Mouse (Mus musculus) CD8-positive naive resting alpha-beta T cell, adult 57 days (primary cell): Measurements from ENCODE around the gene Lbx2. TPM values are rescaled to one million over a fixed set of nuclear protein-coding genes. Genes with fewer than 3 reads are reported as not detected.

Experiments used
- total RNA-seq: library from RNA; stranded (reverse); gene quantifications from one replicate; pipeline ENCODE4 v1.2.4, GENCODE M21; 2023

The Lbx2 gene
- not detected for total RNA-seq

GRCm38 (mm10) chr6:83086121-83087035 lies at the start of gene Lbx2:
TSS of gene Lbx2 (plus strand) at chr6:83086367.

GRCm38 (mm10) chr6:83054074-83054851 lies 31.9 kb upstream of the Lbx2 start, which contains the start of gene Aup1:
TSS of gene Aup1 (plus strand) at chr6:83054521.

GRCm38 (mm10) chr6:83054871-83055431 lies 31.2 kb upstream of the Lbx2 start, which contains the start of gene Htra2:
TSS of gene Htra2 (minus strand) at chr6:83055273.

GRCm38 (mm10) chr6:83057790-83058189 lies 28.4 kb upstream of the Lbx2 start, which contains the start of gene Dqx1:
TSS of gene Dqx1 (plus strand) at chr6:83057844.

GRCm38 (mm10) chr6:83070247-83070310 lies 16.1 kb upstream of the Lbx2 start, which contains the start of gene Tlx2:
TSS of gene Tlx2 (minus strand) at chr6:83070293.

GRCm38 (mm10) chr6:83077630-83078323 lies 8.4 kb upstream of the Lbx2 start, which contains the start of gene Pcgf1:
TSS of gene Pcgf1 (plus strand) at chr6:83077869.

GRCm38 (mm10) chr6:83101316-83101687 lies 15.1 kb downstream of the Lbx2 start, which contains the start of the genes Ccdc142 and Gm42688:
TSS of gene Ccdc142 (plus strand) at chr6:83101601.
TSS of gene Gm42688 (plus strand) at chr6:83101617.

GRCm38 (mm10) chr6:83108762-83109668 lies 22.8 kb downstream of the Lbx2 start, which contains the start of gene Mrpl53:
TSS of gene Mrpl53 (plus strand) at chr6:83109040.

GRCm38 (mm10) chr6:83115011-83115671 lies 29.0 kb downstream of the Lbx2 start, which contains the start of gene Mogs:
TSS of gene Mogs (plus strand) at chr6:83115496.

GRCm38 (mm10) chr6:83120930-83121862 lies 35.0 kb downstream of the Lbx2 start, which contains the start of gene Wbp1:
TSS of gene Wbp1 (minus strand) at chr6:83121559.

GRCm38 (mm10) chr6:83125331-83125730 lies 39.2 kb downstream of the Lbx2 start, which contains the start of gene Ino80b:
TSS of gene Ino80b (minus strand) at chr6:83125431.

GRCm38 (mm10) chr6:83134951-83135513 lies 48.9 kb downstream of the Lbx2 start, which contains the start of gene Rtkn:
TSS of gene Rtkn (plus strand) at chr6:83135463.

Other genes starting within 250 kb of the Lbx2 start
- 31.7 TPM for gene Sema4f, start 146.6 kb upstream of the Lbx2 start, total RNA-seq
- gene M1ap, start 139.5 kb upstream of the Lbx2 start, total RNA-seq: not detected
- gene Dok1, start 52.9 kb upstream of the Lbx2 start, total RNA-seq: 20.4 TPM
- gene Loxl3, start 52.2 kb upstream of the Lbx2 start, total RNA-seq: not detected
- 325 TPM for gene Aup1, start 31.8 kb upstream of the Lbx2 start, total RNA-seq
- gene Htra2, start 31.1 kb upstream of the Lbx2 start, total RNA-seq: 27.9 TPM
- gene Dqx1, start 28.5 kb upstream of the Lbx2 start, total RNA-seq: 15.2 TPM
- gene Tlx2, start 16.1 kb upstream of the Lbx2 start, total RNA-seq: not detected
- 32.1 TPM for gene Pcgf1, start 8.5 kb upstream of the Lbx2 start, total RNA-seq
- 16.0 TPM for gene Ccdc142, start 15.2 kb downstream of the Lbx2 start, total RNA-seq
- gene Gm42688, start 15.2 kb downstream of the Lbx2 start, total RNA-seq: 9.5 TPM
- 28.5 TPM for gene Mrpl53, start 22.7 kb downstream of the Lbx2 start, total RNA-seq
- 33.9 TPM for gene Mogs, start 29.1 kb downstream of the Lbx2 start, total RNA-seq
- 42.7 TPM for gene Wbp1, start 35.2 kb downstream of the Lbx2 start, total RNA-seq
- 33.8 TPM for gene Ino80b, start 39.1 kb downstream of the Lbx2 start, total RNA-seq
- gene Rtkn, start 49.1 kb downstream of the Lbx2 start, total RNA-seq: not detected
- gene Wdr54, start 70.0 kb downstream of the Lbx2 start, total RNA-seq: not detected
- gene 1700003E16Rik, start 70.0 kb downstream of the Lbx2 start, total RNA-seq: not detected
- gene Dctn1, start 79.6 kb downstream of the Lbx2 start, total RNA-seq: 103 TPM
- gene Slc4a5, start 133.5 kb downstream of the Lbx2 start, total RNA-seq: not detected
- gene Mthfd2, start 239.5 kb downstream of the Lbx2 start, total RNA-seq: 26.2 TPM
- gene Mob1a, start 239.6 kb downstream of the Lbx2 start, total RNA-seq: 102 TPM